Mouse (Mus musculus) hindbrain, embryonic 10.5 days (tissue): Measurements from ENCODE around the gene Pank2. TPM values are rescaled to one million over a fixed set of nuclear protein-coding genes. Genes with fewer than 3 reads are reported as not detected.
"Not testable (repeated sequence)": the region's sequence is repeated elsewhere in the genome, so short reads cannot be mapped to it uniquely, and the experiment has no call there.

Experiments used
- DNase-seq: peaks from one replicate; pipeline ENCODE4 v3.0.0-alpha.2; 2017; ENCODE audit warnings: low spot score
- H3K27ac ChIP-seq: fragments of 300-500 bp; sonication (generic); 2 replicates; pipeline ENCODE4 v1.5.1; 2016; ENCODE audit warnings: mild to moderate bottlenecking, moderate library complexity
- H3K27me3 ChIP-seq: fragments of 300-500 bp; sonication (generic); 2 replicates; pipeline ENCODE4 v1.6.1; 2016; ENCODE audit warnings: mild to moderate bottlenecking; ENCODE audit not compliant: poor library complexity, insufficient read depth, severe bottlenecking
- H3K36me3 ChIP-seq: fragments of 300-500 bp; sonication (generic); 2 replicates; pipeline ENCODE4 v1.6.1; 2016; ENCODE audit warnings: mild to moderate bottlenecking, moderate library complexity
- H3K4me1 ChIP-seq: fragments of 300-500 bp; sonication (generic); replicated peaks from 2 replicates; pipeline ENCODE4 v1.6.1; 2016; ENCODE audit warnings: mild to moderate bottlenecking
- H3K4me3 ChIP-seq: fragments of 300-500 bp; sonication (generic); 2 replicates; pipeline ENCODE4 v1.5.1; 2016; ENCODE audit warnings: mild to moderate bottlenecking, moderate library complexity
- H3K9me3 ChIP-seq: fragments of 300-500 bp; sonication (generic); 2 replicates; pipeline ENCODE4 v1.6.1; 2016; ENCODE audit warnings: mild to moderate bottlenecking, moderate library complexity
- WGBS: fragments of 180-500 bp; shearing (Covaris S2); methylation state at CpG from one replicate; pipeline ENCODE4 v1.1.7; 2016; 5-methylcytosine and 5-hydroxymethylcytosine counted together
- polyA plus RNA-seq: library from polyadenylated mRNA; unstranded; fragments of >200 nt; fragmentation: Nextera tagmentation; extraction: Ambion mirVana; gene quantifications from 2 replicates; pipeline ENCODE4 v1.2.1, GENCODE M21; 2016

Pank2 gene
- polyA plus RNA-seq, 1 experiment from 2014 or later: 46.8 TPM

- Histone ChIP-seq H3K4me3 (no peak overlapping the region), H3K4me1 (0 out of 2 replicates have a peak, but pooled peaks cover 11% of the 10 kb centered on the region), H3K9me3 (no peaks in the 10 kb centered on the region), H3K36me3 (peaks cover 30% of the 10 kb centered on the region), H3K27me3 (peaks cover 7% of the 10 kb centered on the region; the same call in 1 of the 2 replicates), H3K27ac (no peak overlapping the region)
- DNase-seq: peak; percentile 31
- WGBS: 29% methylated on average over 2 of the region's 2 CpGs
Observed at GRCm38 (mm10) chr2:131307822-131308221, 45.5 kb downstream of the Pank2 start.

- no peak overlapping the region for H3K4me3 ChIP-seq
- peaks cover 16% of the 10 kb centered on the region for H3K36me3 ChIP-seq
- WGBS: 71% methylated on average over 6 of the region's 6 CpGs
- 0 out of 2 replicates have a peak, but pooled peaks cover 11% of the 10 kb centered on the region for H3K4me1 ChIP-seq
- peaks cover 7% of the 10 kb centered on the region; the same call in 1 of the 2 replicates for H3K27me3 ChIP-seq
- no peak overlapping the region for H3K27ac ChIP-seq
- no peaks in the 10 kb centered on the region for H3K9me3 ChIP-seq
- DNase-seq: no peak
Observed at GRCm38 (mm10) chr2:131309296-131309695, 47.0 kb downstream of the Pank2 start.

GRCm38 (mm10) chr2:131316167-131316566 lies 53.9 kb downstream of the Pank2 start:
- no peak for DNase-seq
- Histone ChIP-seq H3K9me3 (peaks cover 26% of the 10 kb centered on the region), H3K4me3 (no peak overlapping the region), H3K27ac (no peak overlapping the region), H3K36me3 (peaks cover 8% of the 10 kb centered on the region), H3K4me1 (no peaks in the 10 kb centered on the region), H3K27me3 (no peaks in the 10 kb centered on the region)
- WGBS: 78% methylated on average over 2 of the region's 2 CpGs

- 87% methylated on average over 6 of the region's 6 CpGs for WGBS
- Histone ChIP-seq H3K36me3 (0 out of 2 replicates have a peak, but pooled peaks cover 5% of the 10 kb centered on the region), H3K9me3 (peaks cover 26% of the 10 kb centered on the region), H3K27me3 (no peaks in the 10 kb centered on the region), H3K27ac (no peak overlapping the region), H3K4me1 (no peaks in the 10 kb centered on the region), H3K4me3 (no peak overlapping the region)
- DNase-seq: no peak
Observed at GRCm38 (mm10) chr2:131319401-131319800, 57.1 kb downstream of the Pank2 start.

GRCm38 (mm10) chr2:131321192-131321591 lies 58.9 kb downstream of the Pank2 start:
- H3K4me1 ChIP-seq, DNase-seq, H3K36me3 ChIP-seq, H3K4me3 ChIP-seq, H3K27ac ChIP-seq, H3K27me3 ChIP-seq: not testable (repeated sequence)
- H3K9me3 ChIP-seq: peaks cover 21% of the 10 kb centered on the region
- 78% methylated on average over 3 of the region's 3 CpGs for WGBS

- no peak for DNase-seq
Observed at GRCm38 (mm10) chr2:131323675-131324074, 61.4 kb downstream of the Pank2 start.

GRCm38 (mm10) chr2:131326044-131326443 lies 63.7 kb downstream of the Pank2 start:
- no peak for DNase-seq
- Histone ChIP-seq H3K4me3 (no peak overlapping the region), H3K4me1 (no peaks in the 10 kb centered on the region), H3K27me3 (no peaks in the 10 kb centered on the region), H3K36me3 (no peaks in the 10 kb centered on the region), H3K9me3 (no peaks in the 10 kb centered on the region), H3K27ac (no peak overlapping the region)
- WGBS: 68% methylated on average over 3 of the region's 3 CpGs

More at GRCm38 (mm10) chr2:131323675-131324074, 61.4 kb downstream of the Pank2 start:
- Histone ChIP-seq H3K4me1 (no peaks in the 10 kb centered on the region), H3K36me3 (no peaks in the 10 kb centered on the region), H3K9me3 (peaks cover 7% of the 10 kb centered on the region; the same call in 1 of the 2 replicates), H3K4me3 (no peak overlapping the region), H3K27ac (no peak overlapping the region), H3K27me3 (no peaks in the 10 kb centered on the region)
- WGBS: 85% methylated on average over 1 of the region's 1 CpGs

- Histone ChIP-seq H3K4me3 (no peak overlapping the region), H3K4me1 (no peaks in the 10 kb centered on the region), H3K9me3 (no peaks in the 10 kb centered on the region), H3K27me3 (no peaks in the 10 kb centered on the region), H3K27ac (no peak overlapping the region), H3K36me3 (no peaks in the 10 kb centered on the region)
- DNase-seq: no peak
- 88% methylated on average over 1 of the region's 1 CpGs for WGBS
Observed at GRCm38 (mm10) chr2:131328981-131329380, 66.7 kb downstream of the Pank2 start.

GRCm38 (mm10) chr2:131330548-131330947 lies 68.3 kb downstream of the Pank2 start:
- no peak for DNase-seq
- Histone ChIP-seq H3K9me3 (no peaks in the 10 kb centered on the region), H3K27ac (no peak overlapping the region), H3K27me3 (no peaks in the 10 kb centered on the region), H3K36me3 (no peaks in the 10 kb centered on the region), H3K4me3 (no peak overlapping the region), H3K4me1 (no peaks in the 10 kb centered on the region)
- 82% methylated on average over 3 of the region's 3 CpGs for WGBS

GRCm38 (mm10) chr2:131337602-131338001 lies 75.3 kb downstream of the Pank2 start:
- H3K9me3 ChIP-seq: no peaks in the 10 kb centered on the region
- H3K4me1 ChIP-seq: 0 out of 2 replicates have a peak, but pooled peaks cover under 1% of the 10 kb centered on the region
- no peak overlapping the region for H3K27ac ChIP-seq
- no peak for DNase-seq
- no peaks in the 10 kb centered on the region for H3K36me3 ChIP-seq
- 88% methylated on average over 6 of the region's 6 CpGs for WGBS
- H3K27me3 ChIP-seq: no peaks in the 10 kb centered on the region
- H3K4me3 ChIP-seq: no peak overlapping the region

GRCm38 (mm10) chr2:131344449-131344848 lies 82.2 kb downstream of the Pank2 start:
- peaks cover 16% of the 10 kb centered on the region; the same call in 1 of the 2 replicates for H3K4me1 ChIP-seq
- WGBS: 72% methylated on average over 3 of the region's 3 CpGs
- H3K27ac ChIP-seq: no peak overlapping the region
- no peaks in the 10 kb centered on the region for H3K9me3 ChIP-seq
- DNase-seq: no peak
- no peaks in the 10 kb centered on the region for H3K36me3 ChIP-seq
- H3K27me3 ChIP-seq: no peaks in the 10 kb centered on the region
- H3K4me3 ChIP-seq: no peak overlapping the region

- no peak overlapping the region for H3K4me3 ChIP-seq
- H3K27ac ChIP-seq: no peak overlapping the region
- no peak for DNase-seq
- WGBS: 66% methylated on average over 3 of the region's 3 CpGs
- H3K27me3 ChIP-seq: no peaks in the 10 kb centered on the region
- H3K36me3 ChIP-seq: no peaks in the 10 kb centered on the region
- peaks cover 16% of the 10 kb centered on the region; the same call in 1 of the 2 replicates for H3K4me1 ChIP-seq
- H3K9me3 ChIP-seq: no peaks in the 10 kb centered on the region
Observed at GRCm38 (mm10) chr2:131345556-131345955, 83.3 kb downstream of the Pank2 start.
